In the genomic region with DNA sequence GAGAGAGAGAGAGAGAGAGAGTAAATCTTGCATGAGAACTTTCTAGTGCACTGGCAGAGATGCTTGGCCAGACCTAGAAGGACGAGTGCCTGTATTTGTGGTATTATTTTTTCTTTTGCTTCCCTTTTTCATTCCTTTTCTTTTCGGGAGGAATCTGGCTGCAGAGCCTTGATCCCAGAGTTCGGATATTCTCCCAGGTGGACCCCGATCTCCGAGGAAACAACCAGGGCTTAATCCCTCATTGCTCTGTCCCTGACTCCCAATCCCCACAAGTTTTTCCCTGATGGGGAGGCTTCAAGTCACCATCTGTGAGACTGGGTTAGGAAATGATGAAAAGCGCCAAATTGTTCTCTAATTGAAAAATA, we compare ENCODE assay signal across 16 mouse cellular contexts. TPM values are rescaled to one million over a fixed set of nuclear protein-coding genes. Genes with fewer than 3 reads are reported as not detected.
DNase-seq lines count a peak whose midpoint lies in the region; ATAC-seq and TF ChIP-seq lines count a peak whose summit lies in the region.
"Had no signal": no experiment of that assay in that cellular context is flagged by ENCODE, and none has a peak within 500 bp of the region (broad histone marks: within the 10 kb centered on the region; RNA-seq: fewer than 3 reads in every experiment).

No protein-coding gene starts in this region.

- peaks cover 67% of the 10 kb centered on the region for H3K4me1 ChIP-seq in forebrain, embryonic 15.5 days
- H3K4me1 ChIP-seq in hindbrain, postnatal 0 days (ENCODE audit: insufficient read depth, low read length) = peaks cover 4% of the 10 kb centered on the region; the same call in 1 of the 2 replicates
- H3K4me1 ChIP-seq in limb, embryonic 10.5 days = peaks cover 46% of the 10 kb centered on the region

- H3K9ac ChIP-seq in forebrain, embryonic 15.5 days (replicated peaks) = peak overlapping the region; percentile 44; the same call in 1 of the 2 replicates
- peak overlapping the region; percentile 84 for H3K9ac ChIP-seq in hindbrain, postnatal 0 days (replicated peaks; ENCODE audit: low read length)
- H3K9ac ChIP-seq: heart, embryonic 12.5 days; lung, embryonic 15.5 days had no signal

- peak overlapping the region; percentile 41 for H3K4me3 ChIP-seq in forebrain, embryonic 15.5 days
- H3K4me3 ChIP-seq in hindbrain, postnatal 0 days (ENCODE audit: low read length) = peak overlapping the region; percentile 60
- no peak overlapping the region for H3K4me3 ChIP-seq in limb, embryonic 10.5 days
- H3K4me3 ChIP-seq: heart, embryonic 12.5 days; lung, embryonic 15.5 days; megakaryocyte, embryonic 14.5 days had no signal

- ATAC-seq in cerebellum, adult (ENCODE audit: insufficient number of reproducible peaks, low FRiP score, low TSS enrichment) = no peak
- no peak for ATAC-seq in forebrain, embryonic 15.5 days (replicated peaks)
- no peak for ATAC-seq in hindbrain, postnatal 0 days

- no peaks in the 10 kb centered on the region for H3K36me3 ChIP-seq in forebrain, embryonic 15.5 days
- H3K36me3 ChIP-seq in hindbrain, postnatal 0 days (ENCODE audit: insufficient read depth, low read length) = no peaks in the 10 kb centered on the region
- H3K36me3 ChIP-seq in limb, embryonic 10.5 days = no peaks in the 10 kb centered on the region
- H3K36me3 ChIP-seq: heart, embryonic 12.5 days; lung, embryonic 15.5 days had no signal

- H3K27me3 ChIP-seq in forebrain, embryonic 15.5 days = peaks cover 58% of the 10 kb centered on the region
- H3K27me3 ChIP-seq in hindbrain, postnatal 0 days (ENCODE audit: insufficient read depth, low read length) = peaks cover 39% of the 10 kb centered on the region
- H3K27me3 ChIP-seq in limb, embryonic 10.5 days (ENCODE audit: low read depth, poor library complexity, severe bottlenecking) = peaks cover 100% of the 10 kb centered on the region

- WGBS in forebrain, embryonic 15.5 days = 14% methylated on average over 6 of the region's 6 CpGs
- whole genome bisulfite sequencing in hindbrain, postnatal 0 days = 31% methylated on average over 6 of the region's 6 CpGs
- WGBS in limb, embryonic 10.5 days = 4% methylated on average over 6 of the region's 6 CpGs

- peak overlapping the region; percentile 12; the same call in 1 of the 2 replicates for H3K27ac ChIP-seq in forebrain, embryonic 15.5 days (replicated peaks)
- peak overlapping the region; percentile 86; the same call in 1 of the 2 replicates for H3K27ac ChIP-seq in hindbrain, postnatal 0 days
- no peak overlapping the region for H3K27ac ChIP-seq in limb, embryonic 10.5 days
- H3K27ac ChIP-seq: lung, embryonic 15.5 days had no signal

- no peaks in the 10 kb centered on the region for H3K9me3 ChIP-seq in forebrain, embryonic 15.5 days
- H3K9me3 ChIP-seq in hindbrain, postnatal 0 days (ENCODE audit: low read length) = no peaks in the 10 kb centered on the region
- H3K9me3 ChIP-seq in limb, embryonic 10.5 days (replicated peaks) = no peaks in the 10 kb centered on the region
- H3K9me3 ChIP-seq: heart, embryonic 12.5 days; lung, embryonic 15.5 days had no signal

- peak; percentile 41 for DNase-seq in cerebellum, adult 8-10 months
- peak; percentile 37 for DNase-seq in Muller cell, postnatal 12 days (ENCODE audit: inconsistent ontology term)
- DNase-seq in hindbrain, postnatal 0 days (ENCODE audit: low spot score) = peak; percentile 1
- DNase-seq in retina, embryonic 14.5 days (ENCODE audit: low spot score) = no peak
- DNase-seq in adrenal gland, postnatal 14 days = no peak
- no peak for DNase-seq in limb, embryonic 10.5 days (ENCODE audit: low spot score)
- DNase-seq: gastrocnemius, postnatal 10 days; heart, postnatal 4 days; kidney, adult 8-10 months; kidney, postnatal 4 days; liver had no signal

- H3K4me2 ChIP-seq in forebrain, embryonic 15.5 days (replicated peaks) = peak overlapping the region; percentile 83
- H3K4me2 ChIP-seq in hindbrain, postnatal 0 days (ENCODE audit: low read depth, low read length) = peak overlapping the region; percentile 65
- H3K4me2 ChIP-seq: heart, embryonic 12.5 days; lung, embryonic 15.5 days had no signal

- no peak for TF ChIP-seq CTCF in hindbrain, postnatal 0 days (IDR thresholded peaks at IDR 0.05; ENCODE audit: low read depth)

RNA-seq across cellular contexts. Expression of a gene that starts 2.0 kb away (rescaled TPM):
- polyA plus RNA-seq in forebrain, embryonic 15.5 days (2015; fragmentation: Nextera tagmentation; extraction: Ambion mirVana) = 45.0 and 57.0 TPM in 2 replicates
- total RNA-seq in hindbrain, postnatal 0 days (2014; rRNA removed) = 88.7 and 136 TPM in 2 replicates
- 68.7 and 82.3 TPM in 2 replicates for polyA plus RNA-seq in hindbrain, postnatal 0 days (2015; fragmentation: Nextera tagmentation; extraction: Ambion mirVana)
- total RNA-seq in adrenal gland, postnatal 14 days (2021) = 0.83 TPM in 1 of 2 replicates, not detected in the other
- 0.09 and 0.15 TPM in 2 replicates for polyA plus RNA-seq in limb, embryonic 10.5 days (2016; fragmentation: Nextera tagmentation; extraction: Ambion mirVana)
- total RNA-seq: gastrocnemius, postnatal 10 days had no signal
- polyA plus RNA-seq: lung, embryonic 15.5 days had no signal

Comparison
In these comparisons a context has a peak if more than half of its experiments do, and no peak if none do; other contexts are left out.
1. DNase-seq: peak in cerebellum, adult 8-10 months (single experiment), Muller cell, postnatal 12 days (single experiment) and hindbrain, postnatal 0 days (single experiment); none in retina, embryonic 14.5 days (single experiment), adrenal gland, postnatal 14 days (single experiment) and limb, embryonic 10.5 days (single experiment).
2. RNA of a gene that starts 2.0 kb away (polyA plus RNA-seq): 68.7 to 82.3 TPM in hindbrain, postnatal 0 days and 45.0 to 57.0 TPM in forebrain, embryonic 15.5 days; 0.09 to 0.15 TPM in limb, embryonic 10.5 days; every median in the first group is over 10 times any median in the second.